ENCODE assay signal across 8 mouse cellular contexts in genomic region chr17:83513655-83514212, GRCm38 (mm10). TPM values are rescaled to one million over a fixed set of nuclear protein-coding genes. Genes with fewer than 3 reads are reported as not detected.
DNase-seq lines count a peak whose midpoint lies in the region; ATAC-seq and TF ChIP-seq lines count a peak whose summit lies in the region.

No protein-coding gene starts in this region.

- ATAC-seq in hindbrain, postnatal 0 days = peak; percentile 64
- peak; percentile 65 for ATAC-seq in midbrain, embryonic 15.5 days (replicated peaks)

- peak overlapping the region; percentile 89 for H3K9ac ChIP-seq in hindbrain, postnatal 0 days (replicated peaks; ENCODE audit: low read length)
- H3K9ac ChIP-seq in midbrain, embryonic 15.5 days = peak overlapping the region; percentile 58

- peak overlapping the region; percentile 90 for H3K4me3 ChIP-seq in lung, adult 2 months (replicated peaks; ENCODE audit: extremely low read depth, low read depth, low read length)
- H3K4me3 ChIP-seq in cortical plate, adult 2 months (ENCODE audit: insufficient read depth, low read length) = peak overlapping the region; percentile 78
- peak overlapping the region; percentile 90 for H3K4me3 ChIP-seq in hindbrain, postnatal 0 days (ENCODE audit: low read length)
- peak overlapping the region; percentile 78 for H3K4me3 ChIP-seq in midbrain, embryonic 15.5 days

- WGBS in lung, adult 2 months = under 1% methylated on average over 24 of the region's 24 CpGs
- 2% methylated on average over 24 of the region's 24 CpGs for WGBS in hindbrain, postnatal 0 days
- 3% methylated on average over 24 of the region's 24 CpGs for WGBS in midbrain, embryonic 15.5 days

- H3K4me2 ChIP-seq in hindbrain, postnatal 0 days (ENCODE audit: low read depth, low read length) = peak overlapping the region; percentile 86
- H3K4me2 ChIP-seq in midbrain, embryonic 15.5 days = peak overlapping the region; percentile 71

- no peak for TF ChIP-seq POLR2A in lung, adult 2 months (IDR thresholded peaks at IDR 0.05; ENCODE audit: borderline replicate concordance, extremely low read depth, low read depth, low read length)
- TF ChIP-seq POLR2A in cortical plate, adult 2 months (IDR thresholded peaks at IDR 0.05; ENCODE audit: extremely low read depth, insufficient read depth, low read length) = no peak

- intact Hi-C loops in left cerebral cortex, postnatal 36 days (cut with DNase I) = loop anchor here (2.0 to 10.0 kb wide), 4 partner anchors 33 to 239 kb away; partner anchors contain the start of genes Eml4 and Kcng3

- DNase-seq in lung, adult 2 months = no peak
- no peak for DNase-seq in lung, postnatal 14 days
- DNase-seq in hindbrain, postnatal 0 days (ENCODE audit: low spot score) = peak; percentile 7
- no peak for DNase-seq in left cerebral cortex, postnatal 36 days (ENCODE audit: low spot score in 2 of 2)
- DNase-seq in cerebellum, adult 11 months = no peak
- no peak for DNase-seq in right cerebral cortex, adult 2 months (ENCODE audit: low spot score in 2 of 2)

- no peak for TF ChIP-seq CTCF in lung, adult 2 months (IDR thresholded peaks at IDR 0.05; ENCODE audit: insufficient read depth, low read length)
- no peak for TF ChIP-seq CTCF in cortical plate, adult 2 months (IDR thresholded peaks at IDR 0.05; ENCODE audit: extremely low read depth, insufficient read depth, low read length)
- 0 out of 2 replicates have a peak, but pooled peaks have one; percentile 16 for TF ChIP-seq CTCF in hindbrain, postnatal 0 days (IDR thresholded peaks at IDR 0.05; ENCODE audit: low read depth)

- H3K27me3 ChIP-seq in hindbrain, postnatal 0 days (ENCODE audit: insufficient read depth, low read length) = no peaks in the 10 kb centered on the region
- no peaks in the 10 kb centered on the region for H3K27me3 ChIP-seq in midbrain, embryonic 15.5 days (replicated peaks)

- no peaks in the 10 kb centered on the region for H3K36me3 ChIP-seq in hindbrain, postnatal 0 days (ENCODE audit: insufficient read depth, low read length)
- H3K36me3 ChIP-seq in midbrain, embryonic 15.5 days (replicated peaks) = no peaks in the 10 kb centered on the region

- H3K9me3 ChIP-seq in hindbrain, postnatal 0 days (ENCODE audit: low read length) = no peaks in the 10 kb centered on the region
- H3K9me3 ChIP-seq in midbrain, embryonic 15.5 days = no peaks in the 10 kb centered on the region

- H3K27ac ChIP-seq in cortical plate, adult 2 months (ENCODE audit: insufficient read depth, low read length) = no peak overlapping the region
- peak overlapping the region; percentile 80 for H3K27ac ChIP-seq in hindbrain, postnatal 0 days
- peak overlapping the region; percentile 86 for H3K27ac ChIP-seq in midbrain, embryonic 15.5 days

- peaks cover 8% of the 10 kb centered on the region; the same call in 1 of the 2 replicates for H3K4me1 ChIP-seq in lung, adult 2 months (ENCODE audit: control insufficient read depth, insufficient read depth, low read length)
- peaks cover 6% of the 10 kb centered on the region; the same call in 1 of the 2 replicates for H3K4me1 ChIP-seq in cortical plate, adult 2 months (ENCODE audit: control insufficient read depth, insufficient read depth, low read length)
- peaks cover 15% of the 10 kb centered on the region; the same call in 1 of the 2 replicates for H3K4me1 ChIP-seq in hindbrain, postnatal 0 days (ENCODE audit: insufficient read depth, low read length)
- peaks cover 30% of the 10 kb centered on the region for H3K4me1 ChIP-seq in midbrain, embryonic 15.5 days

RNA-seq across cellular contexts. Expression of gene Cox7a2l, which starts 3.4 kb away (rescaled TPM):
- 78.2 and 96.7 TPM in 2 replicates for polyA plus RNA-seq in lung, adult 2 months (2012; rRNA removed)
- polyA plus RNA-seq in cortical plate, adult 2 months (2012; rRNA removed) = 289 and 306 TPM in 2 replicates
- total RNA-seq in hindbrain, postnatal 0 days (2014; rRNA removed) = 355 and 356 TPM in 2 replicates
- polyA plus RNA-seq in hindbrain, postnatal 0 days (2015; fragmentation: Nextera tagmentation; extraction: Ambion mirVana) = 235 and 242 TPM in 2 replicates
- polyA plus RNA-seq in midbrain, embryonic 15.5 days (2015; fragmentation: Nextera tagmentation; extraction: Ambion mirVana) = 172 and 176 TPM in 2 replicates
- 100 to 1,000 TPM; 159 to 190 TPM for total RNA-seq in left cerebral cortex, postnatal 36 days (2021)
